Mouse (Mus musculus): ENCODE results near the gene Chd2. TPM values are rescaled to one million over a fixed set of nuclear protein-coding genes. Genes with fewer than 3 reads are reported as not detected.

Chd2 gene
- total RNA-seq, 1 experiment, result 46.6 TPM

- no peaks in the 10 kb centered on the region for H3K36me3 ChIP-seq (ENCODE audit: control insufficient read depth, insufficient read depth, low read length, poor library complexity, severe bottlenecking)
- no peaks in the 10 kb centered on the region for H3K9me3 ChIP-seq (ENCODE audit: control insufficient read depth, insufficient read depth, low read depth, low read length)
- H3K4me1 ChIP-seq (ENCODE audit: control insufficient read depth in 2 of 2, insufficient read depth in 2 of 2, low read length in 2 of 2, poor library complexity in 1 of 2), result peaks cover 3 to 8% of the 10 kb centered on the region in 2 experiments; a peak in 2 of 4 replicates
- H3K9ac ChIP-seq (ENCODE audit: insufficient read depth, low read depth, low read length, poor library complexity, severe bottlenecking), result no peak overlapping the region
- TF ChIP-seq ZC3H11A (IDR thresholded peaks at IDR 0.05; ENCODE audit: borderline replicate concordance, low read depth, low read length) (no peak), MAFK (IDR thresholded peaks at IDR 0.05; ENCODE audit: insufficient read depth, low read depth, low read length) (no peak), CHD2 (IDR thresholded peaks at IDR 0.05; ENCODE audit: low read depth, low read length) (no peak), HCFC1 (IDR thresholded peaks at IDR 0.05; ENCODE audit: borderline replicate concordance, insufficient read depth, low read length) (no peak), ZNF384 (IDR thresholded peaks at IDR 0.05; ENCODE audit: low read depth, low read length) (no peak)
- in situ Hi-C loops (cut with MboI; ENCODE audit: low sequenced_read_pairs in 2 of 2, unreplicated experiment in 2 of 2), result loop anchor here in 1 of 2 experiments (25.0 kb wide), 1 partner anchor 635 kb away; the partner anchor contains the start of gene St8sia2
- no peak overlapping the region for H3K4me3 ChIP-seq (ENCODE audit: insufficient read depth in 1 of 2, low read depth in 1 of 2, low read length in 2 of 2, poor library complexity in 1 of 2, severe bottlenecking in 1 of 2)
- no peak overlapping the region for H3K27ac ChIP-seq (ENCODE audit: insufficient read depth, low read depth, low read length, poor library complexity, severe bottlenecking)
- no peak for DNase-seq (ENCODE audit: low read depth, low spot score)
Observed at GRCm38 (mm10) chr7:73377307-73377706, 164.3 kb downstream of the Chd2 start.

Other genes with a start within 250 kb of the Chd2 start
- gene Rgma, start 166.3 kb downstream of the Chd2 start, total RNA-seq (2012; rRNA removed), result 2.4 and 3.7 TPM in 2 replicates
- 5.7 and 6.5 TPM in 2 replicates for gene Fam174b, start 198.5 kb upstream of the Chd2 start, total RNA-seq (2012; rRNA removed)